ENCODE assay signal across 9 mouse cellular contexts in the genomic region with DNA sequence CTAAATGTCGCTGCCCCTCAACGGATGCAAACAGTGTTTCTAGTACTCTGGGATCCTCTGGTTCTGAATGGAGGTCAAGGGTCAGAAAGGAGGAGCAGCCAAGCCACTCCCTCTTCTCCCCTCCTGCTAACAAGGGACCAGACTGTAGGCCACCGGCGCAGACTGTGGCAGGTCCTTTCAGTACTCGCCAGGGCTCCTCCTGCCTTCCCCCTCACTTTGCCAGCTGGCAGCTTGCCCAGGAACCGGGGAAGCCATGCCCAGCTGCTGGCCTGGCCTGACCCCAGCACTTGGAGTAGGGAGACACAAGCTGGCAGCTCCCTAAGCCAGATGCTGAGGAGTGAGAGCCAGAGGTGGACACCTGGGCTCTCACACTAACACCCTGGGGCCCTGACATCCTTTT. TPM values are rescaled to one million over a fixed set of nuclear protein-coding genes. Genes with fewer than 3 reads are reported as not detected.
A peak's percentile ranks its signal among the peaks of the same experiment; 100 is the strongest.
DNase-seq lines count a peak whose midpoint lies in the region; ATAC-seq lines count a peak whose summit lies in the region.
"Had no signal": no experiment of that assay in that cellular context is flagged by ENCODE, and none has a peak within 500 bp of the region (broad histone marks: within the 10 kb centered on the region; RNA-seq: fewer than 3 reads in every experiment).

No protein-coding gene starts in this region.

- H3K9me3 ChIP-seq in embryonic facial prominence, embryonic 12.5 days, result no peaks in the 10 kb centered on the region
- H3K9me3 ChIP-seq in intestine, embryonic 16.5 days (ENCODE audit: control insufficient read depth, low read length), result no peaks in the 10 kb centered on the region

- H3K27ac ChIP-seq in embryonic facial prominence, embryonic 12.5 days, result peak overlapping the region; percentile 99
- H3K27ac ChIP-seq in intestine, embryonic 16.5 days (ENCODE audit: low read length), result peak overlapping the region; percentile 99

- peaks cover 43% of the 10 kb centered on the region for H3K36me3 ChIP-seq in embryonic facial prominence, embryonic 12.5 days
- peaks cover 23% of the 10 kb centered on the region for H3K36me3 ChIP-seq in intestine, embryonic 16.5 days (ENCODE audit: control insufficient read depth, insufficient read depth, low read length)

- peak overlapping the region; percentile 93 for H3K4me3 ChIP-seq in embryonic facial prominence, embryonic 12.5 days
- H3K4me3 ChIP-seq in intestine, embryonic 16.5 days (ENCODE audit: low read length), result peak overlapping the region; percentile 81
- H3K4me3 ChIP-seq: erythroblast, embryonic 14.5 days had no signal

- 0 out of 2 replicates have a peak, but pooled peaks have one; percentile 22 for ATAC-seq in embryonic facial prominence, embryonic 12.5 days (ENCODE audit: insufficient number of reproducible peaks, insufficient read depth, low FRiP score, low TSS enrichment)
- ATAC-seq in granulocyte monocyte progenitor cell, adult 5-6 weeks (replicated peaks; ENCODE audit: poor library complexity, severe bottlenecking), result 0 out of 2 replicates have a peak, but pooled peaks have one; percentile 12
- ATAC-seq in intestine, embryonic 16.5 days, result peak; percentile 48

- peak; percentile 97 to 98 for DNase-seq in adrenal gland, postnatal 36 days
- peak; percentile 81 to 92 for DNase-seq in left cerebral cortex, adult 9 months (ENCODE audit: low spot score in 2 of 2)
- peak; percentile 95 to 98 for DNase-seq in lung, postnatal 4 days
- peak; percentile 85 to 86 for DNase-seq in right cerebral cortex, adult 2 months (ENCODE audit: low spot score in 2 of 2)
- no peak for DNase-seq in c-Kit-positive CD71-positive TER-119-positive erythroid progenitor cells, embryonic 14.5 days (ENCODE audit: low spot score)

- H3K9ac ChIP-seq in embryonic facial prominence, embryonic 12.5 days, result peak overlapping the region; percentile 73; the same call in 1 of the 2 replicates
- peak overlapping the region; percentile 50; the same call in 1 of the 2 replicates for H3K9ac ChIP-seq in intestine, embryonic 16.5 days (ENCODE audit: low read depth, low read length)

- no peaks in the 10 kb centered on the region for H3K27me3 ChIP-seq in embryonic facial prominence, embryonic 12.5 days
- no peaks in the 10 kb centered on the region for H3K27me3 ChIP-seq in intestine, embryonic 16.5 days (replicated peaks; ENCODE audit: control insufficient read depth, insufficient read depth, low read length)

- WGBS in embryonic facial prominence, embryonic 12.5 days, result 4% methylated on average over 6 of the region's 6 CpGs
- 3% methylated on average over 6 of the region's 6 CpGs for WGBS in intestine, embryonic 16.5 days

- H3K4me2 ChIP-seq in embryonic facial prominence, embryonic 12.5 days (replicated peaks), result peak overlapping the region; percentile 80
- peak overlapping the region; percentile 95 for H3K4me2 ChIP-seq in intestine, embryonic 16.5 days (ENCODE audit: low read depth, low read length)

- H3K4me1 ChIP-seq in embryonic facial prominence, embryonic 12.5 days, result peaks cover 37% of the 10 kb centered on the region
- H3K4me1 ChIP-seq in intestine, embryonic 16.5 days (ENCODE audit: control insufficient read depth, insufficient read depth, low read length), result peaks cover 28% of the 10 kb centered on the region

RNA-seq across cellular contexts. Expression of a gene that starts 4.3 kb away (rescaled TPM):
- 100 to 1,000 TPM in 1 of 2 experiments, 10 to 100 TPM in 1; 78.6 to 119 TPM for total RNA-seq in adrenal gland, postnatal 36 days (2021)
- 130 and 135 TPM in 2 replicates for polyA plus RNA-seq in embryonic facial prominence, embryonic 12.5 days (2016; fragmentation: Nextera tagmentation; extraction: Ambion mirVana)
- 37.0 and 59.8 TPM in 2 replicates for total RNA-seq in granulocyte monocyte progenitor cell, adult 5-6 weeks (2014; fragmentation: Nextera tagmentation)
- total RNA-seq in granulocyte monocyte progenitor cell, adult 5-6 weeks (2017), result 26.9 and 37.7 TPM in 2 replicates
- polyA plus RNA-seq in intestine, embryonic 16.5 days (2015; fragmentation: Nextera tagmentation; extraction: Ambion mirVana), result 33.4 and 35.5 TPM in 2 replicates

RNA-seq across cellular contexts. Expression of a gene that starts 24.6 kb away (rescaled TPM):
- 1 to 10 TPM; 4.7 to 6.6 TPM for total RNA-seq in adrenal gland, postnatal 36 days (2021)
- 24.1 and 25.0 TPM in 2 replicates for polyA plus RNA-seq in embryonic facial prominence, embryonic 12.5 days (2016; fragmentation: Nextera tagmentation; extraction: Ambion mirVana)
- 5.4 and 6.7 TPM in 2 replicates for total RNA-seq in granulocyte monocyte progenitor cell, adult 5-6 weeks (2014; fragmentation: Nextera tagmentation)
- total RNA-seq in granulocyte monocyte progenitor cell, adult 5-6 weeks (2017), result 4.5 and 7.6 TPM in 2 replicates
- polyA plus RNA-seq in intestine, embryonic 16.5 days (2015; fragmentation: Nextera tagmentation; extraction: Ambion mirVana), result 8.0 and 8.3 TPM in 2 replicates

RNA-seq across cellular contexts. Expression of a gene that starts 30.4 kb away (rescaled TPM):
- 100 to 1,000 TPM; 132 to 158 TPM for total RNA-seq in adrenal gland, postnatal 36 days (2021)
- 126 and 129 TPM in 2 replicates for polyA plus RNA-seq in embryonic facial prominence, embryonic 12.5 days (2016; fragmentation: Nextera tagmentation; extraction: Ambion mirVana)
- total RNA-seq in granulocyte monocyte progenitor cell, adult 5-6 weeks (2014; fragmentation: Nextera tagmentation), result 164 and 170 TPM in 2 replicates
- total RNA-seq in granulocyte monocyte progenitor cell, adult 5-6 weeks (2017), result 112 and 181 TPM in 2 replicates
- 168 and 170 TPM in 2 replicates for polyA plus RNA-seq in intestine, embryonic 16.5 days (2015; fragmentation: Nextera tagmentation; extraction: Ambion mirVana)

RNA-seq across cellular contexts. Expression of a gene that starts 30.5 kb away (rescaled TPM):
- total RNA-seq in adrenal gland, postnatal 36 days (2021), result 10 to 100 TPM; 49.0 to 50.9 TPM
- polyA plus RNA-seq in embryonic facial prominence, embryonic 12.5 days (2016; fragmentation: Nextera tagmentation; extraction: Ambion mirVana), result 44.6 and 50.0 TPM in 2 replicates
- total RNA-seq in granulocyte monocyte progenitor cell, adult 5-6 weeks (2014; fragmentation: Nextera tagmentation), result 22.8 and 25.2 TPM in 2 replicates
- 32.7 and 38.2 TPM in 2 replicates for total RNA-seq in granulocyte monocyte progenitor cell, adult 5-6 weeks (2017)
- polyA plus RNA-seq in intestine, embryonic 16.5 days (2015; fragmentation: Nextera tagmentation; extraction: Ambion mirVana), result 22.6 and 24.0 TPM in 2 replicates

RNA-seq across cellular contexts. Expression of a gene that starts 33.1 kb away (rescaled TPM):
- total RNA-seq in adrenal gland, postnatal 36 days (2021), result 10 to 100 TPM; 13.4 to 17.8 TPM
- polyA plus RNA-seq in embryonic facial prominence, embryonic 12.5 days (2016; fragmentation: Nextera tagmentation; extraction: Ambion mirVana), result 18.1 and 21.3 TPM in 2 replicates
- not detected in 2 replicates for total RNA-seq in granulocyte monocyte progenitor cell, adult 5-6 weeks (2014; fragmentation: Nextera tagmentation)
- total RNA-seq in granulocyte monocyte progenitor cell, adult 5-6 weeks (2017), result 0.56 TPM in 1 of 2 replicates, not detected in the other
- polyA plus RNA-seq in intestine, embryonic 16.5 days (2015; fragmentation: Nextera tagmentation; extraction: Ambion mirVana), result 30.8 and 31.0 TPM in 2 replicates
